Mouse (Mus musculus) midbrain, embryonic 13.5 days (tissue): ENCODE data around the gene Scrn2. TPM values are rescaled to one million over a fixed set of nuclear protein-coding genes. Genes with fewer than 3 reads are reported as not detected.
A peak's percentile ranks its signal among the peaks of the same experiment; 100 is the strongest.

Experiments used
- ATAC-seq: fragments of 200-750 bp; cut with Nextera tagmentation; 2 replicates; pipeline ENCODE4 v1.8.0; 2017; ENCODE audit warnings: mild to moderate bottlenecking, moderate TSS enrichment, moderate library complexity
- H3K27ac ChIP-seq: fragments of 300-500 bp; sonication (generic); 2 replicates; pipeline ENCODE4 v1.5.1; 2015; ENCODE audit warnings: inconsistent platforms, mild to moderate bottlenecking, moderate library complexity
- H3K27me3 ChIP-seq: fragments of 300-500 bp; sonication (generic); 2 replicates; pipeline ENCODE4 v1.6.1; 2015; ENCODE audit warnings: mild to moderate bottlenecking, inconsistent platforms
- H3K36me3 ChIP-seq: fragments of 300-500 bp; sonication (generic); 2 replicates; pipeline ENCODE4 v1.6.1; 2015; ENCODE audit warnings: mild to moderate bottlenecking, inconsistent platforms
- H3K4me1 ChIP-seq: fragments of 300-500 bp; sonication (generic); replicated peaks from 2 replicates; pipeline ENCODE4 v1.6.1; 2015; ENCODE audit warnings: inconsistent platforms
- H3K4me2 ChIP-seq: fragments of 300-500 bp; sonication (generic); replicated peaks from 2 replicates; pipeline ENCODE4 v1.6.1; 2015; ENCODE audit warnings: moderate library complexity, mild to moderate bottlenecking, inconsistent platforms
- H3K4me3 ChIP-seq: fragments of 300-500 bp; sonication (generic); replicated peaks from 2 replicates; pipeline ENCODE4 v1.5.1; 2015; ENCODE audit warnings: mild to moderate bottlenecking, inconsistent platforms
- H3K9ac ChIP-seq: fragments of 300-500 bp; sonication (generic); replicated peaks from 2 replicates; pipeline ENCODE4 v1.6.1; 2015; ENCODE audit warnings: mild to moderate bottlenecking, inconsistent platforms
- H3K9me3 ChIP-seq: fragments of 300-500 bp; sonication (generic); 2 replicates; pipeline ENCODE4 v1.6.1; 2016; ENCODE audit warnings: mild to moderate bottlenecking, inconsistent platforms
- WGBS: fragments of 180-500 bp; shearing (Covaris S2); methylation state at CpG from one replicate; pipeline ENCODE4 v1.1.7; 2015; 5-methylcytosine and 5-hydroxymethylcytosine counted together
- polyA plus RNA-seq: library from polyadenylated mRNA; unstranded; fragments of >200 nt; fragmentation: Nextera tagmentation; extraction: Ambion mirVana; gene quantifications from 2 replicates; pipeline ENCODE4 v1.2.1, GENCODE M21; 2015

Scrn2 gene
- polyA plus RNA-seq, 1 experiment from 2014 or later, result 18.4 TPM

GRCm38 (mm10) chr11:97041022-97041899 lies 11.5 kb downstream of the Scrn2 start, which contains the start of the genes Lrrc46 and Mrpl10:
TSS of gene Lrrc46 (minus strand) at chr11:97041407.
TSS of gene Mrpl10 (plus strand) at chr11:97041560.
- Histone ChIP-seq H3K4me1 (peaks cover 10% of the 10 kb centered on the region), H3K4me3 (peak within 1 kb of the TSS; percentile 82), H3K36me3 (peaks cover 9% of the 10 kb centered on the region), H3K27me3 (no peaks in the 10 kb centered on the region), H3K27ac (peak within 1 kb of the TSS; percentile 83), H3K4me2 (peak within 1 kb of the TSS; percentile 86), H3K9me3 (no peaks in the 10 kb centered on the region), H3K9ac (peak within 1 kb of the TSS; percentile 87)
- ATAC-seq, result peak; percentile 96
- 1% methylated on average over 44 of the region's 48 CpGs for WGBS

DNA sequence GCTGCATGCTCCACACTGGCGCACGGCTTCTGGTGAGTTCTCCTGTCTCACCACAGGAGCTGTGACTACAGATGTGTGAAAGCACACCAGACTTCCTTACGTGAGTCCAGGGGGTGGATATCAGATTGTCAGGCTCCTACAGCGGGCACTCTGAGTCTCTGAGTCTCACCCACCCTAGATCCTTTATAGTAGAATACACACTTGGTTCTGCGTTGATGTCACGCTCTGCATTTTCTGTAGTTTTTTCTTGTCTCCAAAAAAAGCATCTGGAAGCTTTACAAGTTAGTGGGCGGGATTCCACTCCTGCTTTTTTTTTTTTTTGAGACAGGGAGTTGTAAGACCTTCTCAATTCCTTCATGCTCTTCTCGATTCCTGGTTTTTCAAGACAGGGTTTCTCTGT lies 15.2 kb downstream of the Scrn2 start:
- WGBS, result 97% methylated on average over 8 of the region's 8 CpGs
- Histone ChIP-seq H3K9ac (no peak overlapping the region), H3K4me2 (no peak overlapping the region), H3K27me3 (no peaks in the 10 kb centered on the region), H3K4me3 (no peak overlapping the region), H3K27ac (no peak overlapping the region), H3K4me1 (peaks cover 16% of the 10 kb centered on the region), H3K9me3 (no peaks in the 10 kb centered on the region), H3K36me3 (peaks cover 26% of the 10 kb centered on the region)
- ATAC-seq, result no peak

- Histone ChIP-seq H3K4me1 (peaks cover 24% of the 10 kb centered on the region), H3K9me3 (no peaks in the 10 kb centered on the region), H3K4me3 (no peak overlapping the region), H3K9ac (no peak overlapping the region), H3K36me3 (peaks cover 26% of the 10 kb centered on the region), H3K27ac (no peak overlapping the region), H3K27me3 (no peaks in the 10 kb centered on the region), H3K4me2 (no peak overlapping the region)
- 77% methylated on average over 7 of the region's 7 CpGs for WGBS
- no peak for ATAC-seq
These were observed 16.1 kb downstream of the Scrn2 start for GRCm38 (mm10) chr11:97045861-97046260.

DNA sequence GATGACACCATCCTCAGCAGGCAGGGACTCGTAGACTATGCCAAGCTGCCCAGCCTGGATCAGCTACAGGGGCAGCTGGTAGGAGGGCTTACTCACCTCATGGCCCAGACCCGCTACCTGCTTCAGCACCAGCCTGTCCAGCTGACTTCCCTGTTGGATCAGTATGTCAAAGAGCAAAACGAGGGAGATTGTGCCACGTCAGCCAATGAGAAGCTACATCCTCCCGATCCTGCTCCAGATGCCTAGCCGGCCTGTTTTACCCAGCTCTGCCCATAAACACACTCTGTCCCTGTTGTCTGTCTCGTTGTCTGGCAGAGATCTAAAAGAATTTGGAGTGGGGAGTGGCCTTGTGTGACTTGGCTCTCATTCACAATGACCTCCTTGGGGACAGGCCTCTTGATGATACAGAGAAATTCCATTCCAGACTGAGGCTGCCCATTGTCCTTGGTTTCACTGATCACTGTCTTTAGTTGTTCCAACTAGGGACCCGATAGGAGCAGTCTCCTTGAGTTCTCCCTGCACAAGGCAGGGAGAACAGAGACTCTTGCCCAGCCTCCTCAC lies 18.4 kb downstream of the Scrn2 start:
- peaks cover 26% of the 10 kb centered on the region for H3K36me3 ChIP-seq
- H3K4me3 ChIP-seq, result no peak overlapping the region
- H3K27ac ChIP-seq, result no peak overlapping the region
- no peaks in the 10 kb centered on the region for H3K27me3 ChIP-seq
- ATAC-seq, result no peak
- H3K9me3 ChIP-seq, result no peaks in the 10 kb centered on the region
- 86% methylated on average over 8 of the region's 8 CpGs for WGBS
- H3K4me1 ChIP-seq, result peaks cover 30% of the 10 kb centered on the region
- H3K4me2 ChIP-seq, result no peak overlapping the region
- no peak overlapping the region for H3K9ac ChIP-seq

DNA sequence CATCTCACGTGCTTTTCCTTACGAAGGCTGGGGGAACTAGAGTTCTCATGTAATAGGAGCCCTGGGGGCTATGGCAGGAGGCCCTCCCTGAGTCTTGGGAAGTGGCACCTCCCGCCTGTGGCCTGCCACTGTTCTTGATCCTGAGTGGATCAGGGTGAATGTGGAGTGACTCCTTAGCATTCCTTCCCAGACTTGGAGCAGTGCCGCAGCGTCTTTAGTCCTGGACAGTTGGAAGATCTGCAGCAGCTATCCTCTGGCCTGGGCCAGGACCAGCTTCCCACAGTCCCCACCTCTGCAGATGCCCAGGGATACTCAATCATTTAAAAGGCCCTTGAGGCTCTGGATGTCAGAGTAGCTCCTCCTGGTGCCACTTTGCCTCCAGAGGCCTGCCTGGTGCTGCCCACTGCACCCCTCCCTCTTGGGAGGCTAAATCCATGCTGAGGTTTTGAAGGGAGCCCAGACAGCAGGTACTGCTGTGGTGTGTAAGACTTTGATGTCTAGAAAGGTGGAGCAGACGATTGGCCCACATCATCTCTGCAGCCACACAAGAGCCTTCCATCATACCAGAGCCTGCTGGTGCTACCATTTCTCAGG lies 19.9 kb downstream of the Scrn2 start:
- Histone ChIP-seq H3K27ac (no peak overlapping the region; the same call in 1 of the 2 replicates), H3K4me3 (no peak overlapping the region), H3K4me1 (peaks cover 30% of the 10 kb centered on the region), H3K9me3 (no peaks in the 10 kb centered on the region), H3K27me3 (no peaks in the 10 kb centered on the region), H3K36me3 (peaks cover 34% of the 10 kb centered on the region), H3K4me2 (no peak overlapping the region), H3K9ac (no peak overlapping the region)
- ATAC-seq, result no peak
- 78% methylated on average over 6 of the region's 6 CpGs for WGBS

- H3K4me2 ChIP-seq, result peak within 1 kb of the TSS; percentile 88
- peak within 1 kb of the TSS; percentile 63 for H3K27ac ChIP-seq
- H3K9me3 ChIP-seq, result no peaks in the 10 kb centered on the region
- peak within 1 kb of the TSS; percentile 85 for H3K9ac ChIP-seq
- H3K4me1 ChIP-seq, result peaks cover 30% of the 10 kb centered on the region
- H3K36me3 ChIP-seq, result peaks cover 39% of the 10 kb centered on the region
- peak; percentile 89 for ATAC-seq
- WGBS, result 7% methylated on average over 18 of the region's 18 CpGs
- H3K27me3 ChIP-seq, result no peaks in the 10 kb centered on the region
- H3K4me3 ChIP-seq, result peak within 1 kb of the TSS; percentile 73
These were observed 20.6 kb downstream of the Scrn2 start, which contains the start of gene Osbpl7 for GRCm38 (mm10) chr11:97050216-97050943. TSS of gene Osbpl7 (plus strand) at chr11:97050628.

DNA sequence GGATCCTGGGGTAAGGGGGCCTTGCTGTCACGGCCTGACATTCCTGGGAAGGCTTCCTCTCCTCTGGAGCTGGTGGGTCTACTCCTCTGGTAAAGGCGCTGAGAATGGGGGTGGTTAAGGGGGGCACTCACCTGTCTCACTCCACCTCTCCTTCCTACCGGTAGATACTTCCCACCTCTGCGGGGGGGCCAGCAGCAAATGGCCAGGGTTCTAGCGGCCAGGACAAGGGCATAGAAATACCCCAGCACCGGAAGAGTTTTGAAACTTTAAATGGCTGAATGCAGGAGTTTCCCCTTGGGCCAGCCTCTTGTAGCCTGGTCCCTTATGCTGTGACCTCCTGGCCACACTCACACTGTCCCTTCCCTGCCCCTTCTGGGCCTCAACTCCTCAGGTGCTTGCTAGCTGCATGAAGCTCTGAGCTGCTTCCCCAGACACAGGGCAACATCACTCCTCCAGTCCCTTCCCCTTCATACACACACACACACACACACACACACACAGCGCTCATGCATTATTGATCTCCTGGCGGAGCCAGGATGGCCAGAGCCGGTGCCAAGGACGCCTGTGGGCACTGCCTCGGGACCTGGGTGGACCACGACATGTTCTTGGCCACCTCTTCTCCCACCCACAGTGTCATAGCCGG lies 21.3 kb downstream of the Scrn2 start:
- Histone ChIP-seq H3K4me2 (peak overlapping the region; percentile 88), H3K27me3 (no peaks in the 10 kb centered on the region), H3K4me3 (peak overlapping the region; percentile 73), H3K9ac (peak overlapping the region; percentile 85), H3K4me1 (peaks cover 30% of the 10 kb centered on the region), H3K9me3 (no peaks in the 10 kb centered on the region), H3K36me3 (peaks cover 43% of the 10 kb centered on the region), H3K27ac (peak overlapping the region; percentile 63)
- peak; percentile 31 for ATAC-seq
- 25% methylated on average over 13 of the region's 13 CpGs for WGBS

GRCm38 (mm10) chr11:97052219-97052646 lies 22.5 kb downstream of the Scrn2 start:
- Histone ChIP-seq H3K36me3 (peaks cover 52% of the 10 kb centered on the region), H3K4me2 (peak overlapping the region; percentile 88; the same call in 1 of the 2 replicates)

DNA sequence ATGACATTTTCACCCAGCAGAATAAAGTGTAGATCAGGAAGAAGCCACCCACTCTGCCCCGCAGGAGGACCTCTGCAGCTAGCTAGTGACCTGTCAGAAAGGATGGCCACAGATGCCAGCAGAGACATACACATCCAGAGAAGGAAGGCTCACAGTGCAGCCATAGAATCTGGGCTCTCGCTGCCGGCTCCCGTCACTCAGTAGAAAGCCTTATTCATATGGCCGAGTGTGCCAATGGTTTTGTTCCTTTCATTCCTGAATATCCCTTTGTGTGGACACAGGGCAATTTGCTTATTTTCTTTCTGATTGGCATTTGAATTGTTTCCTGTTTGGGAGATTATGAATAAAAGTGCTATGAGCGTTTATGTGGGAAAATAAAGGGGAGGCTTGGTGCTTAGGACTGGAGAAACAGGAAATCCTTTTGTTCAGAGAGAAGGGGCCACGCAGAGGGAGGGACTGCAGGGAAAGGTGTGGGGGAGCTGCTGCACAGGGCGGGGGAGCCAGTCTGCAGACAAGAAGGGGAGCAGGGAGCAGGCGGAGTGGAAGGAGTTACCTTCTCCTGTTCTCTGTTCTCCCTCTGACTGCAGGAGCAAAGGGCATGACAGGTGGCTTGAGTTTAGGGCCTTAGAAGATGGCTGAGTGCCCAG lies 33.7 kb downstream of the Scrn2 start:
- no peak overlapping the region for H3K4me2 ChIP-seq
- ATAC-seq, result peak; percentile 51; the same call in 1 of the 2 replicates
- no peaks in the 10 kb centered on the region for H3K27me3 ChIP-seq
- H3K9ac ChIP-seq, result no peak overlapping the region
- H3K4me3 ChIP-seq, result no peak overlapping the region
- H3K36me3 ChIP-seq, result peaks cover 61% of the 10 kb centered on the region
- H3K4me1 ChIP-seq, result peaks cover 8% of the 10 kb centered on the region
- no peaks in the 10 kb centered on the region for H3K9me3 ChIP-seq
- WGBS, result 34% methylated on average over 9 of the region's 9 CpGs
- H3K27ac ChIP-seq, result peak overlapping the region; percentile 74

More at GRCm38 (mm10) chr11:97052219-97052646, 22.5 kb downstream of the Scrn2 start:
- Histone ChIP-seq H3K9ac (peak overlapping the region; percentile 85; the same call in 1 of the 2 replicates), H3K27me3 (no peaks in the 10 kb centered on the region), H3K4me3 (no peak overlapping the region), H3K4me1 (peaks cover 30% of the 10 kb centered on the region), H3K9me3 (no peaks in the 10 kb centered on the region), H3K27ac (no peak overlapping the region)
- WGBS, result 30% methylated on average over 11 of the region's 11 CpGs
- ATAC-seq, result no peak

DNA sequence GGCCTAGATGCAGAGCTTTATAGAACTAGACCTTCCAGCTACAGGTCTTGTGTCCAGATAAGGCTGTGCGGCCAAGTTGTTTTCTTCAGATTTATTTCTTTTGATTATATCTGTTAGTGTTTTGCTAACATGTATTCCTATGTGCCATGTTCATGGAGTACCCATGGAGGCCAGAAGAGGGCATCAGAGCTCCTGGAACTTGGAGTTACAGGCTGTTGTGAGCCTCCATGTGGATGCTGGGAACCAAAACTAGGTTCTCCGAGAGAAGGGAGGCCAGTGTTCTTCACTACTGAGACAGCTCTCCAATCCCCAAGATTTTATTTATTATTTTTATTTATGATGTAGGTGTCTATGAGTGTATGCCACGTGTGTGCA lies 34.2 kb downstream of the Scrn2 start:
- Histone ChIP-seq H3K27me3 (no peaks in the 10 kb centered on the region), H3K36me3 (peaks cover 61% of the 10 kb centered on the region), H3K4me3 (no peak overlapping the region), H3K4me1 (peaks cover 8% of the 10 kb centered on the region), H3K4me2 (no peak overlapping the region), H3K9me3 (no peaks in the 10 kb centered on the region), H3K27ac (peak overlapping the region; percentile 74), H3K9ac (no peak overlapping the region)
- ATAC-seq, result no peak
- WGBS, result 91% methylated on average over 3 of the region's 3 CpGs
